Comparison of ENCODE assay signal across 8 mouse cellular contexts in the genomic region with DNA sequence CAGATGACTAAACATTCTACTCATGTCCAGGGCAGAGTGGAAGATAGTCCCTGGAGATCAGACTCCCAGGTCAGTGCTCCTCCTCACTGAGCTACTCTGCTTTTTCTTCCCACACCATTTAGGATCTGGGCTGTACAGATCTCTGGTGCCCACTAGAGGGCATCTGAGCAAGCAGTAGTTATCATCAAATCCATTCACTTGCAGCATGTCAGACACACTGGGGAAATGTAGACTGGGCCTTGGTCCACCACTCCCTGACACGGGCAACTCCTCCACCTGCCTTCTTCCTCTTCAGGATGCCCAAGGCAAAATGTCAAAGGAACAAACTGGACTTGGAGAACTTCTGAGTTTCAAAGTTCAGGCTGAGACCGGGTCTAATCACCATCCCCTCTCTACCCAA. TPM values are rescaled to one million over a fixed set of nuclear protein-coding genes. Genes with fewer than 3 reads are reported as not detected.
DNase-seq lines count a peak whose midpoint lies in the region; ATAC-seq and TF ChIP-seq lines count a peak whose summit lies in the region.

No protein-coding gene starts in this region.

- no peak overlapping the region for H3K4me3 ChIP-seq in forebrain, embryonic 12.5 days (replicated peaks)
- H3K4me3 ChIP-seq in forebrain, embryonic 11.5 days (ENCODE audit: low read depth, low read length) = no peak overlapping the region
- no peak overlapping the region for H3K4me3 ChIP-seq in neural tube, embryonic 15.5 days (replicated peaks)
- H3K4me3 ChIP-seq in lung, embryonic 14.5 days (ENCODE audit: low read depth, low read length) = no peak overlapping the region

- TF ChIP-seq POLR2A in brain, embryonic 14.5 days (IDR thresholded peaks at IDR 0.05; ENCODE audit: borderline replicate concordance, extremely low read depth, insufficient read depth, insufficient read length, poor library complexity, severe bottlenecking) = no peak

- no peak overlapping the region for H3K4me2 ChIP-seq in forebrain, embryonic 12.5 days
- no peak overlapping the region for H3K4me2 ChIP-seq in forebrain, embryonic 11.5 days (ENCODE audit: low read depth, low read length, severe bottlenecking)
- H3K4me2 ChIP-seq in neural tube, embryonic 15.5 days = no peak overlapping the region
- H3K4me2 ChIP-seq in lung, embryonic 14.5 days = no peak overlapping the region

- no peak overlapping the region for H3K27ac ChIP-seq in forebrain, embryonic 12.5 days
- H3K27ac ChIP-seq in forebrain, embryonic 11.5 days (ENCODE audit: low read depth, low read length) = no peak overlapping the region
- H3K27ac ChIP-seq in neural tube, embryonic 15.5 days (replicated peaks) = no peak overlapping the region
- no peak overlapping the region for H3K27ac ChIP-seq in lung, embryonic 14.5 days (ENCODE audit: low read depth)

- no peak for DNase-seq in forebrain, embryonic 11.5 days (ENCODE audit: low spot score)
- peak; percentile 31 for DNase-seq in neural tube, embryonic 10.5 days (ENCODE audit: extremely low spot score, low spot score)
- DNase-seq in brain, embryonic 14.5 days (ENCODE audit: low read depth) = peak; percentile 61
- peak; percentile 21 to 33 for DNase-seq in heart, postnatal 36 days
- DNase-seq in lung, embryonic 14.5 days = peak; percentile 68
- no peak for DNase-seq in frontal cortex, postnatal 10 days (ENCODE audit: low spot score in 2 of 2)

- peak; percentile 77; the same call in 1 of the 2 replicates for TF ChIP-seq CTCF in brain, embryonic 14.5 days (IDR thresholded peaks at IDR 0.05; ENCODE audit: borderline replicate concordance, extremely low read depth, insufficient read depth, insufficient read length)
- TF ChIP-seq CTCF in lung, embryonic 14.5 days (IDR thresholded peaks at IDR 0.05; ENCODE audit: low read depth) = peak; percentile 82

- intact Hi-C loops in heart, postnatal 36 days (cut with DNase I) = loop anchor here (1.0 to 5.0 kb wide), 3 partner anchors 84 to 303 kb away; partner anchors contain the start of gene Gas7

- H3K27me3 ChIP-seq in forebrain, embryonic 12.5 days = no peaks in the 10 kb centered on the region
- no peaks in the 10 kb centered on the region for H3K27me3 ChIP-seq in forebrain, embryonic 11.5 days (ENCODE audit: control insufficient read depth, insufficient read depth, low read length)
- no peaks in the 10 kb centered on the region for H3K27me3 ChIP-seq in neural tube, embryonic 15.5 days (replicated peaks)
- H3K27me3 ChIP-seq in lung, embryonic 14.5 days (ENCODE audit: insufficient read depth, low read length) = no peaks in the 10 kb centered on the region

- no peaks in the 10 kb centered on the region for H3K9me3 ChIP-seq in forebrain, embryonic 12.5 days
- H3K9me3 ChIP-seq in forebrain, embryonic 11.5 days (ENCODE audit: control insufficient read depth, low read length) = no peaks in the 10 kb centered on the region
- H3K9me3 ChIP-seq in neural tube, embryonic 15.5 days (replicated peaks) = no peaks in the 10 kb centered on the region
- no peaks in the 10 kb centered on the region for H3K9me3 ChIP-seq in lung, embryonic 14.5 days (ENCODE audit: low read depth, low read length)

- no peaks in the 10 kb centered on the region for H3K4me1 ChIP-seq in forebrain, embryonic 12.5 days
- H3K4me1 ChIP-seq in forebrain, embryonic 11.5 days (replicated peaks; ENCODE audit: control insufficient read depth, insufficient read depth, low read length) = no peaks in the 10 kb centered on the region
- H3K4me1 ChIP-seq in neural tube, embryonic 15.5 days = no peaks in the 10 kb centered on the region
- no peaks in the 10 kb centered on the region for H3K4me1 ChIP-seq in lung, embryonic 14.5 days (ENCODE audit: insufficient read depth)

- 0 out of 2 replicates have a peak, but pooled peaks have one; percentile 36 for ATAC-seq in forebrain, embryonic 12.5 days (ENCODE audit: low FRiP score)
- ATAC-seq in forebrain, embryonic 11.5 days (replicated peaks; ENCODE audit: low FRiP score) = no peak
- ATAC-seq in neural tube, embryonic 15.5 days (ENCODE audit: low FRiP score) = no peak
- no peak; the same call in 1 of the 2 replicates for ATAC-seq in lung, embryonic 14.5 days (ENCODE audit: insufficient read depth)

- 55% methylated on average over 2 of the region's 2 CpGs for WGBS in forebrain, embryonic 12.5 days
- 67% methylated on average over 2 of the region's 2 CpGs for WGBS in forebrain, embryonic 11.5 days
- 58% methylated on average over 2 of the region's 2 CpGs for WGBS in neural tube, embryonic 15.5 days
- WGBS in lung, embryonic 14.5 days = 41% methylated on average over 2 of the region's 2 CpGs

- H3K9ac ChIP-seq in forebrain, embryonic 12.5 days = no peak overlapping the region
- no peak overlapping the region for H3K9ac ChIP-seq in forebrain, embryonic 11.5 days (ENCODE audit: low read length)
- H3K9ac ChIP-seq in neural tube, embryonic 15.5 days (replicated peaks) = no peak overlapping the region
- H3K9ac ChIP-seq in lung, embryonic 14.5 days = no peak overlapping the region

- H3K36me3 ChIP-seq in forebrain, embryonic 12.5 days (replicated peaks) = no peaks in the 10 kb centered on the region
- H3K36me3 ChIP-seq in forebrain, embryonic 11.5 days (ENCODE audit: control insufficient read depth, insufficient read depth, low read length) = no peaks in the 10 kb centered on the region
- H3K36me3 ChIP-seq in neural tube, embryonic 15.5 days = no peaks in the 10 kb centered on the region
- H3K36me3 ChIP-seq in lung, embryonic 14.5 days (ENCODE audit: insufficient read depth) = no peaks in the 10 kb centered on the region

RNA-seq across cellular contexts. Expression of gene Myh13, which starts 51.9 kb away (rescaled TPM):
- polyA plus RNA-seq in forebrain, embryonic 12.5 days (2016; fragmentation: Nextera tagmentation; extraction: Ambion mirVana) = not detected in 2 replicates
- polyA plus RNA-seq in forebrain, embryonic 11.5 days (2014; fragmentation: Nextera tagmentation; extraction: Ambion mirVana) = not detected in 2 replicates
- polyA plus RNA-seq in neural tube, embryonic 15.5 days (2015; fragmentation: Nextera tagmentation; extraction: Ambion mirVana) = 0.08 and 0.22 TPM in 2 replicates
- polyA plus RNA-seq in brain, embryonic 14.5 days (2012; rRNA removed) = 0.04 TPM in 1 of 2 replicates, not detected in the other
- total RNA-seq in heart, postnatal 36 days (2021) = not detected
- 0.11 and 0.34 TPM in 2 replicates for polyA plus RNA-seq in lung, embryonic 14.5 days (2014; fragmentation: Nextera tagmentation; extraction: Ambion mirVana)

Comparison
In these comparisons a context has a peak if more than half of its experiments do, and no peak if none do; other contexts are left out.
1. DNase-seq: peak in neural tube, embryonic 10.5 days (single experiment), brain, embryonic 14.5 days (single experiment), heart, postnatal 36 days (2 of 2) and lung, embryonic 14.5 days (single experiment); none in forebrain, embryonic 11.5 days (single experiment) and frontal cortex, postnatal 10 days (0 of 2).